Mouse (Mus musculus) lung, postnatal 0 days (tissue): ENCODE measurements around the gene Spn. TPM values are rescaled to one million over a fixed set of nuclear protein-coding genes. Genes with fewer than 3 reads are reported as not detected.

Experiments
- ATAC-seq: fragments of 200-750 bp; cut with Nextera tagmentation; 2 replicates; pipeline ENCODE4 v1.8.0; 2017; ENCODE audit warnings: moderate library complexity
- DNase-seq: peaks from one replicate; pipeline ENCODE4 v3.0.0-alpha.2; 2016; ENCODE audit warnings: low spot score
- H3K27ac ChIP-seq: fragments of 300-500 bp; sonication (generic); 2 replicates; pipeline ENCODE4 v1.5.1; 2014; ENCODE audit warnings: antibody characterized with exemption, mild to moderate bottlenecking, low read length, mixed read lengths
- H3K27me3 ChIP-seq: fragments of 300-500 bp; sonication (generic); replicated peaks from 2 replicates; pipeline ENCODE4 v1.6.1; 2014; ENCODE audit warnings: low read length, mixed read lengths; ENCODE audit not compliant: insufficient read depth
- H3K36me3 ChIP-seq: fragments of 300-500 bp; sonication (generic); 2 replicates; pipeline ENCODE4 v1.6.1; 2014; ENCODE audit warnings: low read length, mixed read lengths; ENCODE audit not compliant: insufficient read depth
- H3K4me1 ChIP-seq: fragments of 300-500 bp; sonication (generic); 2 replicates; pipeline ENCODE4 v1.6.1; 2014; ENCODE audit warnings: antibody characterized with exemption, low read depth, low read length, mixed read lengths; ENCODE audit not compliant: insufficient read depth
- H3K4me2 ChIP-seq: fragments of 300-500 bp; sonication (generic); replicated peaks from 2 replicates; pipeline ENCODE4 v1.6.1; 2014; ENCODE audit warnings: low read depth, mild to moderate bottlenecking, low read length, moderate library complexity, mixed read lengths
- H3K4me3 ChIP-seq: fragments of 300-500 bp; sonication (generic); 2 replicates; pipeline ENCODE4 v1.5.1; 2014; ENCODE audit warnings: low read depth, low read length
- H3K9ac ChIP-seq: fragments of 300-500 bp; sonication (generic); replicated peaks from 2 replicates; pipeline ENCODE4 v1.6.1; 2014; ENCODE audit warnings: low read depth, mild to moderate bottlenecking
- H3K9me3 ChIP-seq: fragments of 300-500 bp; sonication (generic); 2 replicates; pipeline ENCODE4 v1.6.1; 2016; ENCODE audit warnings: low read length, mixed read lengths
- CTCF ChIP-seq: IDR thresholded peaks from 2 replicates; pipeline ENCODE4 v1.5.1; 2016; ENCODE audit warnings: antibody characterized with exemption, mild to moderate bottlenecking
- EP300 ChIP-seq: IDR thresholded peaks from 2 replicates; pipeline ENCODE4 v1.6.1; 2016; ENCODE audit warnings: antibody characterized with exemption, mild to moderate bottlenecking, control low read depth
- WGBS: fragments of 180-500 bp; shearing (Covaris S2); extraction: QIAGEN DNeasy Blood & Tissue Kit; methylation state at CpG from one replicate; pipeline ENCODE4 v1.1.7; 2014; 5-methylcytosine and 5-hydroxymethylcytosine counted together
- polyA plus RNA-seq: library from polyadenylated mRNA; unstranded; fragments of >200 nt; fragmentation: Nextera tagmentation; extraction: Ambion mirVana; gene quantifications from 2 replicates; pipeline ENCODE4 v1.2.1, GENCODE M21; 2015

The Spn gene
- polyA plus RNA-seq: 0.73 and 0.83 TPM in 2 replicates

- Histone ChIP-seq H3K4me2 (no peak within 1 kb of the TSS), H3K9ac (no peak within 1 kb of the TSS), H3K9me3 (no peaks in the 10 kb centered on the region), H3K4me3 (no peak within 1 kb of the TSS), H3K27ac (no peak within 1 kb of the TSS), H3K27me3 (no peaks in the 10 kb centered on the region), H3K36me3 (no peaks in the 10 kb centered on the region), H3K4me1 (no peaks in the 10 kb centered on the region)
- 44% methylated on average over 9 of the region's 9 CpGs for WGBS
- TF ChIP-seq CTCF (no peak), EP300 (no peak)
- no peak for ATAC-seq
- DNase-seq: no peak
Measured at GRCm38 (mm10) chr7:127137262-127138017, at the start of gene Spn. Spn (minus strand) TSS chr7:127137823.

GRCm38 (mm10) chr7:127187351-127187750 lies 49.7 kb upstream of the Spn start:
- no peak overlapping the region for H3K27ac ChIP-seq

GRCm38 (mm10) chr7:127185601-127186000 lies 48.0 kb upstream of the Spn start:
- 56% methylated on average over 3 of the region's 3 CpGs for WGBS
- Histone ChIP-seq H3K9me3 (no peaks in the 10 kb centered on the region), H3K4me3 (no peak overlapping the region), H3K4me1 (no peaks in the 10 kb centered on the region), H3K36me3 (no peaks in the 10 kb centered on the region), H3K4me2 (no peak overlapping the region), H3K9ac (no peak overlapping the region), H3K27me3 (no peaks in the 10 kb centered on the region), H3K27ac (no peak overlapping the region)
- TF ChIP-seq CTCF (peak; percentile 71), EP300 (no peak)
- peak; percentile 69 for DNase-seq
- ATAC-seq: peak; percentile 66

More at GRCm38 (mm10) chr7:127187351-127187750, 49.7 kb upstream of the Spn start:
- H3K27me3 ChIP-seq: no peaks in the 10 kb centered on the region
- TF ChIP-seq CTCF: no peak
- no peak for TF ChIP-seq EP300
- no peak overlapping the region for H3K9ac ChIP-seq
- ATAC-seq (no peak), DNase-seq (no peak)
- no peak overlapping the region for H3K4me3 ChIP-seq
- H3K4me2 ChIP-seq: no peak overlapping the region
- H3K9me3 ChIP-seq: no peaks in the 10 kb centered on the region
- H3K4me1 ChIP-seq: no peaks in the 10 kb centered on the region
- no peaks in the 10 kb centered on the region for H3K36me3 ChIP-seq
- 62% methylated on average over 10 of the region's 10 CpGs for WGBS

- no peak for ATAC-seq
- no peak for DNase-seq
- H3K36me3 ChIP-seq: no peaks in the 10 kb centered on the region
- no peaks in the 10 kb centered on the region for H3K27me3 ChIP-seq
- H3K9me3 ChIP-seq: no peaks in the 10 kb centered on the region
- WGBS: 40% methylated on average over 1 of the region's 1 CpGs
- H3K4me1 ChIP-seq: no peaks in the 10 kb centered on the region
- no peak for TF ChIP-seq EP300
- no peak for TF ChIP-seq CTCF
- H3K27ac ChIP-seq: no peak overlapping the region
- H3K4me2 ChIP-seq: no peak overlapping the region
- no peak overlapping the region for H3K9ac ChIP-seq
- H3K4me3 ChIP-seq: no peak overlapping the region
Measured at GRCm38 (mm10) chr7:127184720-127185119, 47.1 kb upstream of the Spn start.

- TF ChIP-seq CTCF: peak; percentile 52
- no peak for TF ChIP-seq EP300
- no peaks in the 10 kb centered on the region for H3K4me1 ChIP-seq
- ATAC-seq: no peak
- H3K4me2 ChIP-seq: no peak overlapping the region
- no peaks in the 10 kb centered on the region for H3K27me3 ChIP-seq
- no peaks in the 10 kb centered on the region for H3K36me3 ChIP-seq
- H3K9ac ChIP-seq: no peak overlapping the region
- H3K27ac ChIP-seq: no peak overlapping the region
- 71% methylated on average over 6 of the region's 6 CpGs for WGBS
- H3K9me3 ChIP-seq: no peaks in the 10 kb centered on the region
- H3K4me3 ChIP-seq: no peak overlapping the region
- DNase-seq: no peak
Measured at GRCm38 (mm10) chr7:127183828-127184227, 46.2 kb upstream of the Spn start.

GRCm38 (mm10) chr7:127183345-127183744 lies 45.7 kb upstream of the Spn start:
- 64% methylated on average over 8 of the region's 8 CpGs for WGBS
- H3K9ac ChIP-seq: no peak overlapping the region
- no peaks in the 10 kb centered on the region for H3K9me3 ChIP-seq
- no peaks in the 10 kb centered on the region for H3K36me3 ChIP-seq
- no peak overlapping the region for H3K4me2 ChIP-seq
- H3K4me3 ChIP-seq: no peak overlapping the region
- no peaks in the 10 kb centered on the region for H3K27me3 ChIP-seq
- H3K4me1 ChIP-seq: no peaks in the 10 kb centered on the region
- no peak for DNase-seq
- no peak overlapping the region for H3K27ac ChIP-seq
- TF ChIP-seq EP300: no peak
- no peak for TF ChIP-seq CTCF
- ATAC-seq: no peak
